Mouse (Mus musculus) midbrain, embryonic 15.5 days (tissue): ENCODE measurements at regions not wholly inside any gene's neighbourhood (a gene's known extent, or its start where the extent isn't known, plus 50 kb on each side); places are given as distances from the start of the nearest gene placed in this dataset.

ENCODE experiments used
- ATAC-seq: fragments of 200-750 bp; cut with Nextera tagmentation; replicated peaks from 2 replicates; pipeline ENCODE4 v1.8.0; 2017; ENCODE audit warnings: moderate TSS enrichment
- H3K27ac ChIP-seq: fragments of 300-500 bp; sonication (generic); 2 replicates; pipeline ENCODE4 v1.5.1; 2015; ENCODE audit warnings: mild to moderate bottlenecking, inconsistent platforms
- H3K27me3 ChIP-seq: fragments of 300-500 bp; sonication (generic); replicated peaks from 2 replicates; pipeline ENCODE4 v1.6.1; 2015; ENCODE audit warnings: inconsistent platforms
- H3K36me3 ChIP-seq: fragments of 300-500 bp; sonication (generic); replicated peaks from 2 replicates; pipeline ENCODE4 v1.6.1; 2015; ENCODE audit warnings: inconsistent platforms
- H3K4me1 ChIP-seq: fragments of 300-500 bp; sonication (generic); 2 replicates; pipeline ENCODE4 v1.6.1; 2015; ENCODE audit warnings: inconsistent platforms
- H3K4me2 ChIP-seq: fragments of 300-500 bp; sonication (generic); 2 replicates; pipeline ENCODE4 v1.6.1; 2015; ENCODE audit warnings: inconsistent platforms, mild to moderate bottlenecking, moderate library complexity
- H3K4me3 ChIP-seq: fragments of 300-500 bp; sonication (generic); 2 replicates; pipeline ENCODE4 v1.5.1; 2015; ENCODE audit warnings: mild to moderate bottlenecking, inconsistent platforms
- H3K9ac ChIP-seq: fragments of 300-500 bp; sonication (generic); 2 replicates; pipeline ENCODE4 v1.6.1; 2015; ENCODE audit warnings: mild to moderate bottlenecking, inconsistent platforms
- H3K9me3 ChIP-seq: fragments of 300-500 bp; sonication (generic); 2 replicates; pipeline ENCODE4 v1.6.1; 2016; ENCODE audit warnings: inconsistent platforms
- WGBS: fragments of 180-500 bp; shearing (Covaris S2); methylation state at CpG from one replicate; pipeline ENCODE4 v1.1.7; 2015; ENCODE audit warnings: mixed read lengths; 5-methylcytosine and 5-hydroxymethylcytosine counted together

DNA sequence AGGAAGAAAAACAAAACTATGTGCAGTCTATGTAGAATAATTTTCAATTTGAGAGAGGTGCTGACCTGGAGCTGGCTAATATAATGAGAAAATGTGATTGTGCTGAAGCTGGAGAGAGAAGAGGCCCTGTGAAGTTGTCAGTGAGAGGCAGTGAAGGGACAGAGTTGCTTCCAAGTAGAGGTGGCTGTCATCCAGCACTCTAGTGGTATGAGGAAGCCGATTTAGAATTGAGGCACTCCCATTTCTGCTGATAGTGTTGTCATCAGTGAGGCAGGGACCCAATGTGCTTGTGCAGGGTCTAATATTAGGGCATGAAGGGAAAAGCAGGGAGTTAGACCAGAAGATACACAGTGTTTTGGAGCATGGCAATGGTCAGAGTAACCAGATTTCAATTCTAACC is 2845.4 kb upstream of the Lrrc6 start:
- H3K4me1 ChIP-seq: no peaks in the 10 kb centered on the region
- WGBS: 89% methylated on average over 1 of the region's 1 CpGs
- no peaks in the 10 kb centered on the region for H3K36me3 ChIP-seq
- no peak overlapping the region for H3K4me3 ChIP-seq
- H3K27me3 ChIP-seq: no peaks in the 10 kb centered on the region
- H3K9ac ChIP-seq: no peak overlapping the region
- H3K27ac ChIP-seq: no peak overlapping the region
- no peak overlapping the region for H3K4me2 ChIP-seq
- no peaks in the 10 kb centered on the region for H3K9me3 ChIP-seq
- no peak for ATAC-seq

DNA sequence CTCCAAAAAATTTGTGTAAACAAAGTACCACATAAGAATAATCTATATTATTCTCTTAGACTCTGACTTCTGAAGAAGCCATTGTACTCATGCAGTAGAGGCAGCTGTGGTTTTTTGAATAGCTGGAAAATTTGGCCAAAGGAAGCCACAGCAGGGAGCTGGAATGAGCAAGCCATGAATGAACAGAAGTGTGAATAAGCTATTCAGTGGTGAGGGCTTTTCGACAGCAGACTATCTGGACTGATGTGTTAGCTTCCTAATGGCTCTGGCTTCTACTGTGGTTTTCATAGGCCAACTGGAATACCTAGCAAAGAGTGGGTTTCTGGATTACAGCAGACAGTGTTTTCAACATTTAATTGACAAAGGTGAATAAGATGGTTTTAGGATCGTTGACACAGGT is 2842.0 kb upstream of the Lrrc6 start:
- Histone ChIP-seq H3K4me3 (no peak overlapping the region), H3K27ac (no peak overlapping the region), H3K36me3 (no peaks in the 10 kb centered on the region), H3K9ac (no peak overlapping the region), H3K27me3 (no peaks in the 10 kb centered on the region), H3K4me1 (no peaks in the 10 kb centered on the region), H3K4me2 (no peak overlapping the region), H3K9me3 (no peaks in the 10 kb centered on the region)
- no peak for ATAC-seq
- 49% methylated on average over 2 of the region's 2 CpGs for WGBS

DNA sequence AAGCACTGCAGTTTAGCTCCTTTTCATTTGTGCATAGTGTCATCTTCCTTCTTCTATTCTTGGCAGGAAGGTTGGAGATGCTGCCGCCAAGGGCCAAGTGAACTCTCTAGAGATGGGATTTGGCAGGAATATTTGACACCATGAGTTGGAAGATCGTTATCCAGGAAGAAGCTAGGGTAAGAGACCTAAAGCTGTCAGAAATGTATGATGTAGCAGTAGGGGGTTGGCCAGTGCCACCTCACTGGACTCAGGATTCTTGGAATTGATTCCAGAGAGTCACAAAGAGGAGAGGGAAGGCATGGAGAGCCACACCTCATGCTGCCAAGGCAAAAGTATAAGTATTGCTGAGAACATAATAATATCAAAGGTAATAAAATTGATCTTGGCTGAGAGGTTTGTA is 2835.8 kb upstream of the Lrrc6 start:
- WGBS: 60% methylated on average over 2 of the region's 2 CpGs
- H3K4me2 ChIP-seq: no peak overlapping the region
- no peaks in the 10 kb centered on the region for H3K36me3 ChIP-seq
- H3K4me3 ChIP-seq: no peak overlapping the region
- no peak overlapping the region for H3K9ac ChIP-seq
- no peak overlapping the region for H3K27ac ChIP-seq
- H3K27me3 ChIP-seq: no peaks in the 10 kb centered on the region
- H3K9me3 ChIP-seq: no peaks in the 10 kb centered on the region
- no peaks in the 10 kb centered on the region for H3K4me1 ChIP-seq
- ATAC-seq: no peak

GRCm38 (mm10) chr15:69326537-69326936 is 2825.8 kb upstream of the Lrrc6 start:
- H3K27ac ChIP-seq: no peak overlapping the region

DNA sequence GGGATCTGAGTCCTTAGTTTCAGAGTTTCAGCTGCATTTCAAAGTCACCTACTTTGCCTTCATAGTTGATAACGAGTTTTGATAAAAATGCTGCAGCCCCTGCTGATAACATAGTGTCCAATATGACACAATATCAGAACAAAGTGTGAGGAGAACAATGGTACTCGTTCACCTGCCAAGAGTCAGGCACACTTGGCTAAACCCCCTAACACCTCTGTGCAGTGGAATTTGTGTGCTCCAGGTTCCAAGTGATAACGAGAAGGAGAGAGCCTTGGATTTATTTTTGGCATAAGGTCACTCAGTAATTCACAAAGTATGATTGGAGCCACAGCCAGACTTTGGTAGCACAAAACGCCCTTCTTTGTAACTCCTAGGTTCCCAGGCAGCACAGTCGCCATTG is 2802.4 kb upstream of the Lrrc6 start:
- ATAC-seq: no peak
- Histone ChIP-seq H3K4me3 (no peak overlapping the region), H3K4me1 (no peaks in the 10 kb centered on the region), H3K9me3 (no peaks in the 10 kb centered on the region), H3K27ac (no peak overlapping the region), H3K9ac (no peak overlapping the region), H3K27me3 (no peaks in the 10 kb centered on the region), H3K4me2 (no peak overlapping the region), H3K36me3 (no peaks in the 10 kb centered on the region)
- WGBS: 72% methylated on average over 5 of the region's 5 CpGs

More at GRCm38 (mm10) chr15:69326537-69326936, 2825.8 kb upstream of the Lrrc6 start:
- Histone ChIP-seq H3K4me3 (no peak overlapping the region), H3K9ac (no peak overlapping the region), H3K27me3 (no peaks in the 10 kb centered on the region), H3K36me3 (no peaks in the 10 kb centered on the region), H3K4me2 (no peak overlapping the region), H3K9me3 (no peaks in the 10 kb centered on the region), H3K4me1 (no peaks in the 10 kb centered on the region)
- no peak for ATAC-seq

GRCm38 (mm10) chr15:69291273-69291672 is 2790.6 kb upstream of the Lrrc6 start:
- no peak overlapping the region for H3K4me2 ChIP-seq
- no peak for ATAC-seq
- H3K9me3 ChIP-seq: no peaks in the 10 kb centered on the region
- no peak overlapping the region for H3K4me3 ChIP-seq
- no peak overlapping the region for H3K27ac ChIP-seq
- no peaks in the 10 kb centered on the region for H3K4me1 ChIP-seq
- WGBS: 87% methylated on average over 1 of the region's 1 CpGs
- no peaks in the 10 kb centered on the region for H3K27me3 ChIP-seq
- H3K36me3 ChIP-seq: no peaks in the 10 kb centered on the region
- no peak overlapping the region for H3K9ac ChIP-seq

GRCm38 (mm10) chr15:69275546-69276255 is 2775.0 kb upstream of the Lrrc6 start:
- no peaks in the 10 kb centered on the region for H3K9me3 ChIP-seq
- no peaks in the 10 kb centered on the region for H3K36me3 ChIP-seq
- no peak overlapping the region for H3K9ac ChIP-seq
- no peaks in the 10 kb centered on the region for H3K27me3 ChIP-seq
- no peaks in the 10 kb centered on the region for H3K4me1 ChIP-seq
- ATAC-seq: no peak
- no peak overlapping the region for H3K27ac ChIP-seq
- no peak overlapping the region for H3K4me3 ChIP-seq
- no peak overlapping the region for H3K4me2 ChIP-seq

- no peak overlapping the region for H3K4me2 ChIP-seq
- no peaks in the 10 kb centered on the region for H3K27me3 ChIP-seq
- no peak overlapping the region for H3K9ac ChIP-seq
- H3K36me3 ChIP-seq: no peaks in the 10 kb centered on the region
- no peak for ATAC-seq
- no peak overlapping the region for H3K27ac ChIP-seq
- H3K9me3 ChIP-seq: no peaks in the 10 kb centered on the region
- no peaks in the 10 kb centered on the region for H3K4me1 ChIP-seq
- WGBS: 73% methylated on average over 8 of the region's 8 CpGs
- H3K4me3 ChIP-seq: no peak overlapping the region
Measured at GRCm38 (mm10) chr15:69274225-69274766, 2773.6 kb upstream of the Lrrc6 start.

DNA sequence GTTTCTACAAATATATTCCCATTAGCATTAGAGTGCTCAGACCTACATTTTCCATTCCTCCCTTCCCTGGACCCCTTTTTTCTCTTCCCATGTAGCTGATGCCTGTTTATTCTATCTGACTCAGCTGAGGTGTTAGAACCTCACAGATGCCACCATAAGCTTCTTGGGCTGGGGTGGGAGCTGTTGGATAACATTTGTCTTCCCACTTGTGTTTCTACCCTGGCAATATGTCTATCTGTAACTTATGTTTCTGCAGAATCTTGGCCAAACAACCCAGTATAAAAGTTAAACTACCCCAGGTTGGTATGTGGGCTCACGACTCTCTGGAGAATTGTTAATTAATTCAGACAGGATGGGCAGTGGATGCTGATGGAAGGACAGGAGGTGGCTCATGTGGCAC is 2772.8 kb upstream of the Lrrc6 start:
- no peak for ATAC-seq
- H3K27ac ChIP-seq: no peak overlapping the region
- no peak overlapping the region for H3K9ac ChIP-seq
- no peak overlapping the region for H3K4me3 ChIP-seq
- no peaks in the 10 kb centered on the region for H3K4me1 ChIP-seq
- H3K36me3 ChIP-seq: no peaks in the 10 kb centered on the region
- H3K27me3 ChIP-seq: no peaks in the 10 kb centered on the region
- no peaks in the 10 kb centered on the region for H3K9me3 ChIP-seq
- H3K4me2 ChIP-seq: no peak overlapping the region
- 81% methylated on average over 1 of the region's 1 CpGs for WGBS

DNA sequence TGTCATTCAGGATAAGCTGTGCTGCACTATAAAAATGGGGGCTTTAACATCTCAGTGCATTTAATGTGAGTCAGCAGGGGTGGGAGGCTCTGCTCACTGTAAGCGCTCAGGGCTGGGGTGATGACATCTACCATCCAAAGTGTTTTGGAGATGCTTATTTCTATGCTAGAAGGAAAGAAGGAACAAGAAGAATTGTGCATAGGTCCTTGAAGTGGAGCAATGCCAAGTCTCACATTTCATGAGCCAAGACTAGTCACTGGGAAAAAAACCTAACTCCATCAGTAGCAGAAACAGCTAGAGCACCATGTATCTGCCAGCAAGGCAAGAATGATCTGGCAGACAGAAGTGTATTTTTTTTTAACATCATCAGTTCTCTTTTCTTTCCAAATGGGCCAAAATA is 2761.2 kb upstream of the Lrrc6 start:
- Histone ChIP-seq H3K4me1 (no peaks in the 10 kb centered on the region), H3K9ac (no peak overlapping the region), H3K4me2 (no peak overlapping the region), H3K27ac (no peak overlapping the region), H3K9me3 (no peaks in the 10 kb centered on the region), H3K27me3 (no peaks in the 10 kb centered on the region), H3K36me3 (no peaks in the 10 kb centered on the region), H3K4me3 (no peak overlapping the region)
- 93% methylated on average over 1 of the region's 1 CpGs for WGBS
- no peak for ATAC-seq

DNA sequence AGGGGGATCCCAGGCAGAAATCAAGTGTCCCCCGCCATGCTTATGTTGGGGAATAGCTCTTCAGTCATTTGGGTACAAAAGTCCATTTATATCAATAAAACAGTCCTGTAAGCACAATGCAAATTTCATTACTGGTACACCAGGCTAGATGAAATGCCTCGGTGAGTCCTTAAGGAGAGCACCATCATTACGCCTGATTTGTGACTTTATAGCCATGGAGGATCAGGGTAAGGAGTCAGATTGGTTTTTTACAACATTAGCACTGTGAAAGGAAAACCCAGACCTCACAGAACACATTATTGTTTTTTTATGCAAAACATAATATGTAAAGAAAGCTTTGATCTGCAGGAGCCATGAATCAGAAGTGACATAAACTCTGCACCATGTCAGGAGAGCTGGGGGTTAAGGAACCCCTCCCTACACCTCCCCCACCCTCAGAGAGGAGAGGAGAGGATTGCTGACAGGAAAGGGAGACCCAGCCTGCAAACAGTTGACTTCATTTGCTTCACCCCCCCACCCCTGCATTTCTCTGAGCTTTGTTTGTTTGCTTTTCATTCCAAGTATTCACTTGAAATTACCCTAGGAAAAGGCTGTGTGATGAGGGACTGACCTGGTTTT is 2756.6 kb upstream of the Lrrc6 start:
- H3K9ac ChIP-seq: no peak overlapping the region
- no peaks in the 10 kb centered on the region for H3K36me3 ChIP-seq
- H3K4me2 ChIP-seq: no peak overlapping the region
- no peak overlapping the region for H3K27ac ChIP-seq
- H3K4me3 ChIP-seq: no peak overlapping the region
- 79% methylated on average over 3 of the region's 3 CpGs for WGBS
- no peaks in the 10 kb centered on the region for H3K9me3 ChIP-seq
- no peaks in the 10 kb centered on the region for H3K4me1 ChIP-seq
- ATAC-seq: no peak
- no peaks in the 10 kb centered on the region for H3K27me3 ChIP-seq

- WGBS: 93% methylated on average over 2 of the region's 2 CpGs
- ATAC-seq: no peak
- Histone ChIP-seq H3K4me1 (no peaks in the 10 kb centered on the region), H3K36me3 (no peaks in the 10 kb centered on the region), H3K4me2 (no peak overlapping the region), H3K27ac (no peak overlapping the region), H3K9me3 (no peaks in the 10 kb centered on the region), H3K27me3 (no peaks in the 10 kb centered on the region), H3K4me3 (no peak overlapping the region), H3K9ac (no peak overlapping the region)
Measured at GRCm38 (mm10) chr15:69253698-69254097, 2753.0 kb upstream of the Lrrc6 start.

DNA sequence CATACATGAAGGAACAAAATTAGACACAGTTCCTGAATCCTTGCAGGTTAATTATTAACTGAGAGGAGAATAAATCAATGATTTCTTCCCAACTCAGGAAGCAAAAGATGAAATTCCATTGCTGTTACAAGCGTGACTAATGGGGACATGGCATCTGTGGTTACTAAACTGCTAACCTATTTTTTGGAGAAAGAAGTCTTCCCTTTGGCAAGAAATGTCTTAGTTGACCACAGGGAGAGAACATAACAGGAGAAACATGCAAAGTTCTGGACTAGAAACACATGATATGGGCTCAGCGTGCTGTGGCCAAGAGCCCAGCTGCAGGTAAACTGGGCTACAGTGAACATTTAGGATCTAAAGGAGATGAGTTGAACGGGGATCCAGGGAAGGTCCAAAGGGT is 2751.4 kb upstream of the Lrrc6 start:
- H3K9ac ChIP-seq: no peak overlapping the region
- 91% methylated on average over 3 of the region's 3 CpGs for WGBS
- no peaks in the 10 kb centered on the region for H3K4me1 ChIP-seq
- H3K4me2 ChIP-seq: no peak overlapping the region
- no peak overlapping the region for H3K27ac ChIP-seq
- H3K36me3 ChIP-seq: no peaks in the 10 kb centered on the region
- no peaks in the 10 kb centered on the region for H3K9me3 ChIP-seq
- H3K27me3 ChIP-seq: no peaks in the 10 kb centered on the region
- ATAC-seq: no peak
- no peak overlapping the region for H3K4me3 ChIP-seq
